Comparison of ENCODE assay signal across 19 mouse cellular contexts in genomic region chr3:153888141-153888540, GRCm38 (mm10). TPM values are rescaled to one million over a fixed set of nuclear protein-coding genes. Genes with fewer than 3 reads are reported as not detected.
"Had no signal": no experiment of that assay in that cellular context is flagged by ENCODE, and none has a peak within 500 bp of the region (broad histone marks: within the 10 kb centered on the region; RNA-seq: fewer than 3 reads in every experiment).

No protein-coding gene starts in this region.

- H3K9me3 ChIP-seq: limb, embryonic 10.5 days; megakaryocyte, embryonic 14.5 days; midbrain, embryonic 12.5 days had no signal

- H3K4me2 ChIP-seq: lung, embryonic 14.5 days; midbrain, embryonic 12.5 days had no signal

- ATAC-seq: intestine, postnatal 0 days; midbrain, embryonic 16.5 days had no signal

- H3K9ac ChIP-seq: lung, embryonic 14.5 days; midbrain, embryonic 12.5 days had no signal

- H3K27ac ChIP-seq: limb, embryonic 10.5 days; midbrain, embryonic 12.5 days; stomach, postnatal 0 days had no signal

- H3K27me3 ChIP-seq: midbrain, embryonic 12.5 days had no signal

- DNase-seq: kidney, adult 8-10 months; kidney, postnatal 36 days; lung, embryonic 14.5 days; lung, postnatal 10 days; lung, postnatal 4 days; right cerebral cortex, adult 18-20 months; right cerebral cortex, postnatal 25 days; thymus, postnatal 4 days had no signal

- H3K36me3 ChIP-seq: limb, embryonic 10.5 days; midbrain, embryonic 12.5 days had no signal

- H3K4me1 ChIP-seq: megakaryocyte, embryonic 14.5 days; midbrain, embryonic 12.5 days had no signal

- H3K4me3 ChIP-seq: limb, embryonic 10.5 days; megakaryocyte, embryonic 14.5 days; midbrain, embryonic 12.5 days had no signal

RNA-seq across cellular contexts. Expression of gene Asb17, which starts 44.1 kb away (rescaled TPM):
- total RNA-seq: layer of hippocampus, adult 18-20 months; layer of hippocampus, postnatal 14 days; left cerebral cortex, adult 18-20 months; left cerebral cortex, postnatal 10 days had no signal
- polyA plus RNA-seq: intestine, postnatal 0 days; small intestine, adult 2 months had no signal
